Mouse (Mus musculus) MEL (cell line): ENCODE results near the gene Macrod2. TPM values are rescaled to one million over a fixed set of nuclear protein-coding genes. Genes with fewer than 3 reads are reported as not detected.

Experiments
- DNase-seq: peaks from one replicate; pipeline ENCODE4 v3.0.0; 2011; ENCODE audit warnings: low read depth, low spot score
- H3K27ac ChIP-seq: 2 replicates; pipeline ENCODE4 v1.5.1; 2012; ENCODE audit warnings: low read depth, mild to moderate bottlenecking, control low read depth, low read length, moderate library complexity; ENCODE audit not compliant: control insufficient read depth
- H3K27me3 ChIP-seq, 2 experiments: fragments of 150-350 bp in 1 of 2; sonication (generic) in 1 of 2; 2 replicates each; pipeline ENCODE4 v1.6.1; 2012; ENCODE audit warnings: low read length in 2 of 2, mild to moderate bottlenecking in 2 of 2, improper control_type of control experiment in 1 of 2, moderate library complexity in 1 of 2; ENCODE audit not compliant: insufficient read depth in 2 of 2, control insufficient read depth in 1 of 2
- H3K36me3 ChIP-seq, 2 experiments: 2 replicates each; pipeline ENCODE4 v1.6.1; 2012 to 2014; ENCODE audit warnings: low read length in 2 of 2, improper control_type of control experiment in 1 of 2, inconsistent platforms in 1 of 2, mild to moderate bottlenecking in 1 of 2; ENCODE audit not compliant: insufficient read depth in 2 of 2, control insufficient read depth in 1 of 2
- H3K4me1 ChIP-seq, 2 experiments: fragments of 150-350 bp in 1 of 2; sonication (generic) in 1 of 2; 2 replicates each; pipeline ENCODE4 v1.6.1; 2012; ENCODE audit warnings: low read length in 2 of 2, improper control_type of control experiment in 1 of 2, mild to moderate bottlenecking in 1 of 2; ENCODE audit not compliant: insufficient read depth in 2 of 2, control insufficient read depth in 1 of 2
- H3K4me3 ChIP-seq, 2 experiments: fragments of 150-350 bp in 1 of 2; sonication (generic) in 1 of 2; 2 replicates each; pipeline ENCODE4 v1.5.1; 2012; ENCODE audit warnings: low read depth in 2 of 2, low read length in 2 of 2, mild to moderate bottlenecking in 2 of 2, moderate library complexity in 2 of 2, control low read depth in 1 of 2, improper control_type of control experiment in 1 of 2; ENCODE audit not compliant: control insufficient read depth in 1 of 2, insufficient read depth in 1 of 2
- H3K79me2 ChIP-seq: 2 replicates; pipeline ENCODE4 v1.6.1; 2012; ENCODE audit warnings: mild to moderate bottlenecking, low read length, moderate library complexity; ENCODE audit not compliant: control insufficient read depth, poor library complexity, insufficient read depth
- H3K9ac ChIP-seq: 2 replicates; pipeline ENCODE4 v1.6.1; 2012; ENCODE audit warnings: low read depth, mild to moderate bottlenecking, control low read depth, low read length, moderate library complexity; ENCODE audit not compliant: control insufficient read depth, poor library complexity, severe bottlenecking
- H3K9me3 ChIP-seq: fragments of 150-350 bp; sonication (generic); replicated peaks from 2 replicates; pipeline ENCODE4 v1.6.1; 2012; ENCODE audit warnings: mild to moderate bottlenecking, low read length, improper control_type of control experiment, moderate library complexity; ENCODE audit not compliant: insufficient read depth
- BHLHE40 ChIP-seq: IDR thresholded peaks from 2 replicates; pipeline ENCODE4 v1.6.1; 2012; ENCODE audit warnings: low read depth, mild to moderate bottlenecking, inconsistent platforms, low read length, improper control_type of control experiment, borderline replicate concordance
- ELF1 ChIP-seq: IDR thresholded peaks from 2 replicates; pipeline ENCODE4 v1.6.1; 2014; ENCODE audit warnings: low read depth, mild to moderate bottlenecking, inconsistent platforms, low read length, improper control_type of control experiment, moderate library complexity
- EP300 ChIP-seq, 2 experiments: IDR thresholded peaks; 2 replicates each; pipeline ENCODE4 v1.6.1; 2011; ENCODE audit warnings: improper control_type of control experiment in 2 of 2, low read length in 2 of 2, low read depth in 1 of 2, mild to moderate bottlenecking in 1 of 2
- GABPA ChIP-seq: IDR thresholded peaks from 2 replicates; pipeline ENCODE4 v1.6.1; 2012; ENCODE audit warnings: low read depth, mild to moderate bottlenecking, inconsistent platforms, low read length, improper control_type of control experiment, moderate library complexity
- GATA1 ChIP-seq: IDR thresholded peaks from 2 replicates; pipeline ENCODE4 v1.6.1; 2011; ENCODE audit warnings: low read depth, low read length, improper control_type of control experiment
- MAFK ChIP-seq: IDR thresholded peaks from 2 replicates; pipeline ENCODE4 v1.6.1; 2011; ENCODE audit warnings: low read depth, mild to moderate bottlenecking, low read length, improper control_type of control experiment, borderline replicate concordance
- MAZ ChIP-seq: IDR thresholded peaks from 2 replicates; pipeline ENCODE4 v1.6.1; 2012; ENCODE audit warnings: low read depth, mild to moderate bottlenecking, inconsistent platforms, low read length, improper control_type of control experiment
- MXI1 ChIP-seq: IDR thresholded peaks from 2 replicates; pipeline ENCODE4 v1.6.1; 2011; ENCODE audit warnings: mild to moderate bottlenecking, low read depth, low read length, improper control_type of control experiment
- MYB ChIP-seq: IDR thresholded peaks from 2 replicates; pipeline ENCODE4 v1.6.1; 2011; ENCODE audit warnings: mild to moderate bottlenecking, low read depth, low read length, improper control_type of control experiment
- MYC ChIP-seq: IDR thresholded peaks from 2 replicates; pipeline ENCODE4 v1.6.1; 2011; ENCODE audit warnings: low read depth, mild to moderate bottlenecking, low read length, improper control_type of control experiment, moderate library complexity
- NRF1 ChIP-seq: IDR thresholded peaks from 2 replicates; pipeline ENCODE4 v1.6.1; 2014; ENCODE audit warnings: low read depth, mild to moderate bottlenecking, inconsistent platforms, low read length, improper control_type of control experiment, moderate library complexity; ENCODE audit not compliant: poor library complexity, insufficient read depth, severe bottlenecking
- POLR2AphosphoS5 ChIP-seq: IDR thresholded peaks from 2 replicates; pipeline ENCODE4 v1.6.1; 2012; ENCODE audit warnings: low read depth, borderline replicate concordance, mild to moderate bottlenecking, inconsistent platforms, low read length, moderate library complexity, mixed read lengths
- RCOR1 ChIP-seq: IDR thresholded peaks from 2 replicates; pipeline ENCODE4 v1.6.1; 2012; ENCODE audit warnings: low read depth, mild to moderate bottlenecking, inconsistent platforms, low read length, improper control_type of control experiment
- TCF12 ChIP-seq: IDR thresholded peaks from 2 replicates; pipeline ENCODE4 v1.6.1; 2014; ENCODE audit warnings: low read depth, mild to moderate bottlenecking, inconsistent platforms, low read length, improper control_type of control experiment, moderate library complexity
- UBTF ChIP-seq: IDR thresholded peaks from 2 replicates; pipeline ENCODE4 v1.6.1; 2012; ENCODE audit warnings: low read depth, mild to moderate bottlenecking, inconsistent platforms, low read length, improper control_type of control experiment, moderate library complexity, borderline replicate concordance; ENCODE audit not compliant: insufficient read depth
- USF1 ChIP-seq: IDR thresholded peaks from 2 replicates; pipeline ENCODE4 v1.6.1; 2014; ENCODE audit warnings: low read depth, mild to moderate bottlenecking, inconsistent platforms, low read length, improper control_type of control experiment, moderate library complexity
- USF2 ChIP-seq, 2 experiments: IDR thresholded peaks; 2 replicates each; pipeline ENCODE4 v1.6.1; 2011 to 2012; ENCODE audit warnings: improper control_type of control experiment in 2 of 2, low read length in 2 of 2, borderline replicate concordance in 1 of 2, inconsistent platforms in 1 of 2, low read depth in 1 of 2, mild to moderate bottlenecking in 1 of 2; ENCODE audit not compliant: insufficient read depth in 1 of 2
- ZC3H11A ChIP-seq: IDR thresholded peaks from 2 replicates; pipeline ENCODE4 v1.6.1; 2012; ENCODE audit warnings: low read depth, mild to moderate bottlenecking, inconsistent platforms, low read length, improper control_type of control experiment
- ZKSCAN1 ChIP-seq: IDR thresholded peaks from 2 replicates; pipeline ENCODE4 v1.6.1; 2012; ENCODE audit warnings: low read depth, mild to moderate bottlenecking, inconsistent platforms, low read length, improper control_type of control experiment, moderate library complexity
- ZMIZ1 ChIP-seq: IDR thresholded peaks from 2 replicates; pipeline ENCODE4 v1.6.1; 2012; ENCODE audit warnings: low read depth, mild to moderate bottlenecking, inconsistent platforms, low read length, improper control_type of control experiment, moderate library complexity
- polyA plus RNA-seq, 2 experiments: library from polyadenylated mRNA; stranded (reverse) in 1 of 2; unstranded in 1 of 2; fragments of >175 nt in 1 of 2; fragments of >200 nt in 1 of 2; gene quantifications; 2 replicates each; pipeline versions ENCODE4 v1.2.1 to v1.2.4; 2012; ENCODE audit warnings: low replicate concordance in 2 of 2, low read depth in 1 of 2; ENCODE audit not compliant: insufficient read length in 2 of 2, insufficient read depth in 1 of 2, missing spikeins in 1 of 2
- total RNA-seq: library from RNA; depleted of rRNA; stranded (reverse); fragments of 300-350 nt; gene quantifications from 2 replicates; pipeline ENCODE4 v1.2.3, GENCODE M21; 2012

The Macrod2 gene
- total and polyA plus RNA-seq, 3 experiments = not detected

- H3K9ac ChIP-seq = no peak overlapping the region
- no peak overlapping the region for H3K27ac ChIP-seq
- H3K27me3 ChIP-seq = no peaks in the 10 kb centered on the region
- H3K36me3 ChIP-seq = no peaks in the 10 kb centered on the region
- no peaks in the 10 kb centered on the region for H3K79me2 ChIP-seq
- DNase-seq = no peak
- no peaks in the 10 kb centered on the region for H3K9me3 ChIP-seq
- H3K4me1 ChIP-seq = no peaks in the 10 kb centered on the region
- H3K4me3 ChIP-seq = no peak overlapping the region
- TF ChIP-seq EP300 (IDR thresholded peaks at IDR 0.05; ENCODE audit: low read depth in 1 of 2, low read length in 2 of 2) (no peak), RCOR1 (no peak), USF2 (IDR thresholded peaks at IDR 0.05; ENCODE audit: borderline replicate concordance in 1 of 2, insufficient read depth in 1 of 2, low read depth in 1 of 2, low read length in 2 of 2) (no peak), POLR2AphosphoS5 (no peak), NRF1 (no peak), TCF12 (no peak), UBTF (no peak), MAFK (no peak), MYC (no peak)
- TF ChIP-seq, all 39 proteins: peak for 0
Observed at GRCm38 (mm10) chr2:141472791-141473190, 1077.7 kb downstream of the Macrod2 start.

GRCm38 (mm10) chr2:141477585-141477984, 1082.5 kb downstream of the Macrod2 start:
- H3K79me2 ChIP-seq = no peaks in the 10 kb centered on the region
- no peaks in the 10 kb centered on the region for H3K27me3 ChIP-seq
- no peak overlapping the region for H3K4me3 ChIP-seq
- H3K4me1 ChIP-seq = no peaks in the 10 kb centered on the region
- no peaks in the 10 kb centered on the region for H3K36me3 ChIP-seq
- DNase-seq = no peak
- H3K9ac ChIP-seq = no peak overlapping the region
- no peaks in the 10 kb centered on the region for H3K9me3 ChIP-seq
- no peak overlapping the region for H3K27ac ChIP-seq
- TF ChIP-seq GABPA (no peak), USF1 (no peak), EP300 (IDR thresholded peaks at IDR 0.05; ENCODE audit: low read depth in 1 of 2, low read length in 2 of 2) (no peak), MYB (no peak)

GRCm38 (mm10) chr2:141490518-141490917, 1095.4 kb downstream of the Macrod2 start:
- no peaks in the 10 kb centered on the region for H3K9me3 ChIP-seq
- TF ChIP-seq MAZ = no peak
- TF ChIP-seq GATA1 = no peak
- no peak for TF ChIP-seq ZKSCAN1
- no peak for TF ChIP-seq MXI1
- TF ChIP-seq ELF1 = no peak
- no peak for TF ChIP-seq ZMIZ1
- TF ChIP-seq MYC = no peak
- no peak for TF ChIP-seq BHLHE40
- TF ChIP-seq USF1 = no peak
- TF ChIP-seq ZC3H11A = no peak
- no peak for TF ChIP-seq GABPA
- TF ChIP-seq MAFK = no peak
- TF ChIP-seq UBTF = no peak
- DNase-seq = no peak
- H3K27me3 ChIP-seq = no peaks in the 10 kb centered on the region
- no peaks in the 10 kb centered on the region for H3K36me3 ChIP-seq
- no peak overlapping the region for H3K9ac ChIP-seq
- no peaks in the 10 kb centered on the region for H3K4me1 ChIP-seq
- H3K4me3 ChIP-seq = no peak overlapping the region
- H3K27ac ChIP-seq = no peak overlapping the region
- no peaks in the 10 kb centered on the region for H3K79me2 ChIP-seq
